Mouse (Mus musculus) megakaryocyte progenitor cell, adult 5-6 weeks (primary cell): ENCODE results near the gene Clgn. TPM values are rescaled to one million over a fixed set of nuclear protein-coding genes. Genes with fewer than 3 reads are reported as not detected.

Experiments used
- ATAC-seq: replicated peaks from 2 replicates; pipeline ENCODE4 v1.8.0; 2016; ENCODE audit warnings: mild to moderate bottlenecking, moderate TSS enrichment, inconsistent platforms; ENCODE audit not compliant: poor library complexity
- total RNA-seq, 2 experiments: library from RNA; stranded (forward) in 1 of 2; stranded (reverse) in 1 of 2; fragments of 157-497, 149-512 nt in 1 of 2; fragments of 200-1000 nt in 1 of 2; gene quantifications; 2 replicates each; pipeline versions ENCODE4 v1.2.3 to v1.2.4; 2015 to 2017

The Clgn gene
- total RNA-seq, 2 experiments from 2014 or later, result 0.05 TPM; not detected in 1

DNA sequence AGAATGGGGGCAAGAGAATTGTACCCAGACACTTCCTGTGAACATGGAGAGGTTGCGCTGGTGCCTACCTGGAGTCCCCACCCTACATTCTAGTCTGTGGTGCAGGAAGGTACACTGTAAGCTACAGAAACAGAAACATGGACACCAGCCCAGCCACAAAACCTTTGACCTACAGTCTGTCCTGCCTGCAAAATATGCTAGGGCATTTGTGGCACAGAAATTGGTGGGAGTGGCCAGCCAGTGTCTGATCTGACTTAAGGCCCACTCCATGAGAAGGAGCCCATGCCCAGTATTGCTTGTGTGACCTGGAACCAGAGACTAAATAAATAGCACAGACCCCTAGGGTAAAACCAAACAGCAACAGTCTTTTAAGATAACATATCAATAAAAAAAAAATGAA lies 31.7 kb downstream of the Clgn start:
- no peak for ATAC-seq

DNA sequence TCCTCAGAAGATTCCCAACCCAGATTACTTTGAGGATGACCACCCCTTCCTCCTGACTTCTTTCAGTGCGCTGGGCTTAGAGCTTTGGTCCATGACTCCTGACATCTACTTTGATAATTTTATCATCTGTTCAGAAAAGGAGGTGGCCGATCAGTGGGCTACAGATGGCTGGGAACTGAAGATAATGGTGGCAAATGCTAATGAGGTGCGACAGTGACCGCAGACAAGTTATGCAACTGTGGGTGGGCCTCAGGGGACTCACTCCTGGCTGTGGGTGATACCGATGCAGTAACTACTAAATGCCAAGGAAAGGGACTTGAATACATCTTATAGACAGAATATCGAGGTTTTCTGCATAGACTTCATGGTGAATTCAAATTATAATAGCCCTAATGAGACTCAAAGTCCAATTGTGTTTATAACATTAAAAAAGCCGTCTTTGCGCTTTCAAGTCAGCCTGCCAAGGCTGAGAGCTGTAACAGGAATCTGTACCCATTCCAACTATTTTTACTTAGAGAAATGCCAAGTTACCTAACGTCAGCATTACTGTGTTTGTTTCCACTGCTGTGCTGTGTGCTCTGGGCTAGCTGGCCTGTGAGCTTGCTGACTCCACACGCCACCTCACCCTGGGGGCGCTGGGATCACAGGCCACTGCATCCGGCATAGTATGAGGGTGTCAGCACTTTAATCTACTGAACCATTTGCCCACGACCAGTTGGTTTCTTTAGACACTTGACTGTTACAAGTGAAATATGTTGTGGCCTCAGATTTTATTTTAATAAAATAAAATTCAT lies 33.6 kb downstream of the Clgn start:
- ATAC-seq, result peak; percentile 96

DNA sequence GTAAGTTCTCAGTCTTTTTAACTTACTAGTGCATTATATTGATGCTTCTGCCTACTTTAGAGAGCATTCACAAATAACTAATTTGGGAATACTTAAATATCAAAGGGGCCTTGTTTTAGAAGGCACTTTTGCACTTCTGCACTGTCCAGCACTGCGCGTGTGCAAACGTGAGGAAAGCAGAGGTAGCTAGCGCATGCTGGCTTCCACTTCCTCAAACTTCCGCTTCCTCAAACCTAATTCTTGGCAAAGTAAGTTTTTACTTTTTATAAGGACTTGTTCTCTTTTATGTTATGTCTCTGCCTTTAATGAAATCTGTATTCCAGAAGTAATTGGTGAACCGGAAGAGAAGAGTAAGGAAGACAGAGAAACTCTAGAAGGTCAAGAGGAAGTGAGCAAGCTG lies 35.5 kb downstream of the Clgn start:
- no peak for ATAC-seq

DNA sequence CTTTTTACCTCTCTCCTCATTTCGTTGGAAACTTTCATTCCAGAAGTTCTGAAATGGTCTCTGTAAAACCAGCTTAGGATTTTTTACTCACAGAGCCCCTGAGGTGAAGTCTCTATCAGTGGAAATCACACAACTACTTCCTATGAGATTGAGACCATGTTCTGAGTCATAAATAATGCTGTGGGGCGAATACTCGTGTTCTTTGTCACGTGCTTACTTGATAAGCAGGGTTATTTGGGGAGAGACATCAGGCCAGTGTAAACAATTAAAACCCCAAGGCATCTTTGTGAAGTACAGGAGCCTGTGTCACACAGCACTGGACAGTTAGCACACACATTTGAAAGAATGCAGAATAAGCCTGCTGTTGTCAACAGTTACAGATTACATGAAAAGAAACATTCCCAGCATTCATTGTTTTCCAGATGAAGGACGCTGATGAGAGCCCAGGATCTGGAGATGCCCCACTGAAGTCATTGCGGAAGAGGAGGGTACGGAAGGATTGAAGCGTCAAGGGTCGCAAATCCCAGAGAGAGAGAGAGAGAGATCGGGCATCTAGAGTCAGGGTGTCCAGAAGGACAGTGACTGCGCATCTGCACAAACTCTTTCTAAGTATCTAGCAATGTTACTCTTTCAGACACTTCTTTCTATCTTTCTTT lies 36.6 kb downstream of the Clgn start:
- ATAC-seq, result no peak

DNA sequence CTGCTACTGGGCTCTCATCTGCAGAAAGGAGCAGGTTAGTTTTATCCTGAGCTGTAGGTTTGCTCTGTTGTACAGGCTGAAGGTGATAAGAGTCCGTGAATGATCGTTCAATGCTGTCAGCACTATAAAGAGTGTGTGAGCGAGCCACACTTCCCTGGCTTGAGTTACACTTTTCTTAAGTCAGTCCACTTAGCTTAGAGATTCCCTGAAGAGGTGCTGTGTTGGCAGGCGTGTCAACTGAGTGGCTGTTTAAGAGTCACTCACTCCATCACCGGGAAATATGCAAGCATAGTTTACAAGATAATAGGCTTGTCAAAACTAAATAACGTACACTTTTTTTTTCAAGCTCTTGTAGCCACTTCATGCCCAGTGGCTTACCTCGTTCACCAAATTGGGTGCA lies 37.3 kb downstream of the Clgn start:
- no peak for ATAC-seq

DNA sequence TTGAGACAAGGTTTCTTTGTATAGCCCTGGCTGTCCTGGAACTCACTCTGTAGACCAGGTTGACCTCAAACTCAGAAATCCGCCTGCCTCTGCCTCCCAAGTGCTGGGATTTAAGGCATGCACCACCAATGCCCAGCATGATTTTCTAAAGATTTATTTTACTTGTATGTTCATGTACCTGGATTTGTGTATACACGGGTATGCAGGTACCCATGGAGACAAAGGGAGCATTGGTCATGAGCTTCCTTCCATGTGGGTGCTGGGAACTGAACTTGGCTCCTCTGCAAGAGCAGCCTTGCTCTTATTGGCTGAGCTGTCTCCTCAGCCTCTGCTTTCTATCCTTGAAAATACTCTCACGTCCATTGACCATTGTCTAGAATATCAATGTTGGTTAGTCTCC lies 39.0 kb downstream of the Clgn start:
- peak; percentile 3; the same call in 1 of the 2 replicates for ATAC-seq

DNA sequence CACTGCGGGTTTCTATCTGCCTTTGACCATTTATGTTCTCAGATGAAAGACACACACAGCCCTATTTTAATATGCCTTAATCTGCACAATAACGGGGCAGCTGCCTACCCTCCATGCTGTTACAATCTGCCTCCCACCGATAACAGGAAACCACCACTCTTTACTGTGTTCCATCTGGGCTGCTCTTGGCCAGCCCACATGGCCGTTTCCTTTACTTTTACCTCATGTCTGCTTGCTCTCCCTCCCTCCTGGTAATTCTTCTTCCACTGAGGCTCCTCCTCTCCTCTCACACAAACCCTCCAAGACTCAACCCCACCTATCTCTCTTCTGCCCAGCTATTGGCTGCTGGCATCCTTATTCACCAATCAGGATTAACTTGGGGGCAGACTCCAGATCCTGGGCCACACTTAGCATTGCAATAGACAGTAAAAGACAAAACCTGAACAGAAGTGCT lies 39.4 kb downstream of the Clgn start:
- peak; percentile 95 for ATAC-seq

DNA sequence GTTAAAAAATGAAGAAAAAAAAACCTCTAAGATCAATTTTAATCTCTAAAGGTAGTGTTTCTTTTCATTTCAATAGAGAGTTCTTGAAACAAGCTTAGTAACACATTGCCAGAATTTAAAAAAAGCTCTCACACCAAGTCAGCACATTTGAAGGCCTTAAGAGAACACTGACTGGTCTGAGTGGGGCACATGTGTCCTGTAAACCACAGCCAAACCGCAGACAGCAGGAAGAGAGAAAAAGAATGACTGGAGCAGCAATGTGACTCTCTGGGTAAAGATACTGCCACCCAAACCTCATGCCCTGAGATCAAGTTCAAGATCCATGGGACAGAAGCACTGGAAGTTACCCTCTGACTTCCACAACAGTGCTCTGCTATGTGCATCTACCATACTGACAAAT lies 47.4 kb downstream of the Clgn start:
- ATAC-seq, result peak; percentile 78

DNA sequence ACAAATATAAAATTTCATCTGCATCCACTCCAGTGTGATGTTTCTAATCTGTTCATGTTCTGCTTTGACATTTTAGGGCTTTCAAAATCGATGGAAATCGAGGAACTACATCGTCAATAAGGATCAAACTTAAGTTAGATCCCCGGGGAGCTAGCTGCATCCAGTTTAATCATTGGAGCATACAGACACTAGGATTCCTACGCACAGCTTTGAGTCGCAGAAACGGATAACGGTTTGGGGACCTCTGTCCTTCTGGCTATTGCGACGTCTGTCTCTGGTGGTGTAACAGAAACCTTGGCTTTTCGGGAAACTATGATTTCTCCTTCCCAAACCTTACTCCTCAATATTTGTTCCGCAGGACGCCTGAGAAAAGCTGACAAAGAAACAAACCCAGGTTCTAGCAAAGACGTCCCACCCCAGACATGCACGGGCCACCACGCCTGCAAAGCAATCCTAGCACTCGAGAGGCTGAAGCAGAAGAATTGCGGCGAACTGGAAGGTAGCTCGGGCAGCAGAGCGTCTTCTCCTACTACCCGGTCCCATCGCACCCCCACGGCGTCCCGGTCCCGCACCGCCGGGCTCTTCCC lies 52.1 kb downstream of the Clgn start:
- ATAC-seq, result no peak

DNA sequence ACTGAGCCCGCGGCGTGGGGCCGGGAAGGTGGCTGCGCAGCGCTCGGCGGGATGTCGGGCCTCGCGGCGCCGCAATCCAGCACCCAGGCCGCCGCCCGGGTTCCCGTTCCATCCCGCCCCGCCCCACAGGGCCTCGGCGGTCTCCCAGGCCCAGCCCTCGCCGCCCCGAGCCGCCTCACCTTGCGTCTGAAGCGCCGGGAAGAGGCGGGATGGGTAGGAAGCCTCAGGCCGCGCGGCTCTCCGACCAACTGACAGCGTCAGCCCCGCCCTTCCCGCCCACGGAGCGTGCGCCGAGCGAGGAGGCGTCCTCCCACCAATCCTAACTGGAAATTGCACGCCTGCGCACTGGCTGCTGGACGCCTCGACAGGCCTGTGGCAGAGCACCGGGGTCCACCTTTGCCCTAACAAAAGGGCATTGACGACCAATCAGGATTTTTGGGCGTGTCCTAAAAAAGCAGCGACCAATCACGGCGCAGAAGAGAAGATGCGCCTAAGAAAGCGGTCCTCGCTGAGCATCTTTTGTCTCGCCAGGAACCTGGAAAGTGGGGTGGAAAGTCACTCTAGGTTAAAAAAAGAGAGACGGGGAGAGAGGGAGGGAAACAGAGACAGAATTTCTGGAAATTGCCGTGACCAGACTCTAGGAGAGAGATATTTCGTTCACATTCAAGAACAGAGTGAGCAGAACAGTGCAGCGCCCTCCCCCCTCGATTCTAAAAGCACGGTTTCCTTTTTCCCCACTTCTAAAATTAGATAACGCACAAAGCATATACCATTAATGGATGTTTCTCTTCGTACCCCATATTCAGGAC lies 52.8 kb downstream of the Clgn start:
- ATAC-seq, result peak; percentile 99

DNA sequence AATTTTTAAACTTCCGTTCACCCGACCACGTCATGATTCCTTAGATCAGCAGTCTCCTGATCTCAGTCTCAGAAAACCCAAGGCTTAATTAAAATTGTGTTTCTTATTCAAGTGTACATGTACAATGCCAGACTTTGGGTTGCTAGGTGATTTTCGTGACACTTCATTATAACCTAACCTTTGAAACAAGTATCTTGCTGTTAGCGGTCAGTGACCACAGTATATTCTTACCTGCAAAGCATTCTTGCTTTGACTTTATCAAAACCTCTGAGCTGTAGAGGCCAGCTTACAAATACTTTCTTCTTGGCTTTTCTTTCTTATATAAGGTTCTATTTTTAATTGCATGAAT lies 53.4 kb downstream of the Clgn start:
- ATAC-seq, result no peak

DNA sequence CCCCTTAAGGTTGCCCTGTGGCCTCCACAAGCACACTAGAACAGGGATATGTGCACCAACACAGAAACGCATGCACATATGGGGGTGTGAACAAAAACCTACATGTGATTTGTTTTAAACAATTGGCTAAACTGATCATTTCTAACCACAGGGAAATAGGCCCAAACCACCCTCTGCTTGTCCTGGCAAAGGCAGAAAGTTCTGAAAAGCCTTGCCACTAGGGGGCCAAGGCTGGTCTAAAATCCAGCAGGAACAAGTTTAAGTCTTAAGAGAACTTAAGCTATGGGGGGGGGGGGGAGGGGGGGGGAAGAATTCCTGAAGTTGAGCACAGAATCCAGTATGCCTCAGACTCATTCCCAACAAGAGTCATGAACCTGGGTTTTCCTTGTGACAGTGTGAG lies 60.3 kb downstream of the Clgn start:
- peak; percentile 80 for ATAC-seq

DNA sequence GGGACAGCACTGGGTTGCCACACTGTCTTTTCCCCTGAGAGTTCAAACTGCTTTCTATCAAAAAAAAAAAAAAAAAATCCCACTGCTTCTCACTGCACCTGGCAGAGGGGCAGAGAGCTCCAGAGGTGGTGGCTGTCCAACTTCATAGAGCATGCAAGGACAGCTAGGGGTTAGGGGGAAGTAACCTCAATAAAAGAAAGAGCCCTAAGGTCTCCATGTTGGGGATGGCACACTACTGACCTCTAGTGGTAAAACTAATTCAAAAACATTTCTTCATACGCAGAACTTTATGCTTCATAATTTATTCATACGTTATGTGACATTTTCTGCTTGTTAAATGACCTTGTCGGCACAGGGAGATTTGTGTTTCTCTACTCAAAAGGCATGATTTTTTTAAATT lies 61.4 kb downstream of the Clgn start:
- ATAC-seq, result peak; percentile 95

DNA sequence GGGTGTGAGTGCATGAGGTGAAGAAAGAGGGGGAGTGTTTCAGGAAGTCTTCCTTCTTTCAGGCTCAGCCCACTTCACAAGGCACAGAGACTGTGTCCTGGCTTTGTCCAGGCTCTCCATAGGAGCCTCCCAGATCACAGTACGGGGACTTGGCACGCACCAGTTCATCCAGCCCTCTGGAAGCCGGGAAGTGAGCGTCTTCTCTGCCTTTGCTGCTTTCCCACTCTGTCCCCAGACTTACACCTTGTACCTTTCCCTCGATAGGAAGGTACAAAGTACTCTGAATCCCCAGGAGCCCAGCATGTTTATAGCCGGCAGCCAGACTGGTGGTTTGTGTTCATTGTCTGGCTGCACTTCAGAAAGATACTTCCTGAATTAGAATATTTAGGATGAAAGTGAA lies 67.5 kb downstream of the Clgn start:
- ATAC-seq, result no peak

DNA sequence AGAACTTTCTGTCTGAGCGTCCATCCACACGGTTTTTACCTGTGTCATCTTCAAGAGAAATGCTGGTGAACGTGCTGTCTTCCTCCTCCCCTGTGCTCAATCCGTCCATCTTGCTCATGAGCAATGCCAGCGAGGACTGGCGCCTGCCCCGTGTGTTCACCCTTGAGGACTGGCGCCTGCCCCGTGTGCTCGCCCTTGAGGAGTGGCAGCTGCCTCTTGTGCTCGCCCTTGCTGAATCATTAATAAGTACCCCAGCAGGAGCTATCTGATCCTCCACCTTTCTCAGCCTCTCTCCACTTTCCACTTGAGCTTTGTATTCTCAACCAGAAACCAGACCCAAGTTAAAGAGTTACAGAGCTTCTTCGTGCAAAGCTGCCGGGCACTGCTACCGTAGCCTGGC lies 68.6 kb downstream of the Clgn start, which contains the start of gene Scoc:
Scoc (minus strand) TSS at position 170 of the 400 bp plus-strand sequence.
- ATAC-seq, result no peak

DNA sequence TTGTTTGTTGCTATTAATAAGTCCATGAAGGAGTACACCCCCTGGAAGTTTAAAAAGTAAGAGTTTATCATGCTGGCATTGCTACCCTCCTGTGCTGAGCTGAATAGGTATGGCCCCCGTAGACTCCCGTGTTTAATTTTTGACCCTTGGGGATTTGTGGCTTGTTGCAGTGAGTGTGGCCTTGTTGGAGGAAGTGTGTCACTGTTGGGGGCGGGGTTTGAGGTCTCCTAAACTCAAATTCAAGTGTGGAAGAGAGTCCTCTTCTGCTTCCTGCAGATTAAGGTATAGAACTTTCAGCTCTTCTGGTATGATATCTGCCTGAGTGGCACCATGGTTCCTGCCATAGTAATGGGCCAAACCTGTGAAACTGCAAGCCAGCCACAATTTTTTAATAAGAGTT lies 69.9 kb downstream of the Clgn start:
- ATAC-seq, result no peak

Other genes starting within 250 kb of the Clgn start
- gene Tbc1d9, start 224.5 kb upstream of the Clgn start, total RNA-seq (2015), result 0.34 and 0.42 TPM in 2 replicates
- gene Tbc1d9, start 224.5 kb upstream of the Clgn start, total RNA-seq (2017), result 0.71 and 1.3 TPM in 2 replicates
- gene Gm10645, start 223.7 kb upstream of the Clgn start, total RNA-seq (2015), result 0.12 TPM in 1 of 2 replicates, not detected in the other
- not detected in 2 replicates for gene Gm10645, start 223.7 kb upstream of the Clgn start, total RNA-seq (2017)
- not detected in 2 replicates for gene Ucp1, start 99.5 kb upstream of the Clgn start, total RNA-seq (2015)
- not detected in 2 replicates for gene Ucp1, start 99.5 kb upstream of the Clgn start, total RNA-seq (2017)
- 12.6 and 13.5 TPM in 2 replicates for gene Elmod2, start 57.4 kb upstream of the Clgn start, total RNA-seq (2015)
- 18.4 and 29.3 TPM in 2 replicates for gene Elmod2, start 57.4 kb upstream of the Clgn start, total RNA-seq (2017)
- not detected in 2 replicates for gene Mgat4d, start 41.4 kb upstream of the Clgn start, total RNA-seq (2015)
- not detected in 2 replicates for gene Mgat4d, start 41.4 kb upstream of the Clgn start, total RNA-seq (2017)
- gene Scoc, start 68.5 kb downstream of the Clgn start, total RNA-seq (2015), result 64.4 and 70.9 TPM in 2 replicates
- gene Scoc, start 68.5 kb downstream of the Clgn start, total RNA-seq (2017), result 27.9 and 43.9 TPM in 2 replicates
- gene Olfr370, start 145.9 kb downstream of the Clgn start, total RNA-seq (2015), result not detected in 2 replicates
- gene Olfr370, start 145.9 kb downstream of the Clgn start, total RNA-seq (2017), result not detected in 2 replicates
- gene Ndufb7, start 176.8 kb downstream of the Clgn start, total RNA-seq (2015), result 158 and 163 TPM in 2 replicates
- 252 and 255 TPM in 2 replicates for gene Ndufb7, start 176.8 kb downstream of the Clgn start, total RNA-seq (2017)
- 363 and 424 TPM in 2 replicates for gene Tecr, start 218.1 kb downstream of the Clgn start, total RNA-seq (2015)
- gene Tecr, start 218.1 kb downstream of the Clgn start, total RNA-seq (2017), result 324 and 345 TPM in 2 replicates
- gene Dnajb1, start 218.3 kb downstream of the Clgn start, total RNA-seq (2015), result 45.5 and 47.6 TPM in 2 replicates
- 26.2 and 28.0 TPM in 2 replicates for gene Dnajb1, start 218.3 kb downstream of the Clgn start, total RNA-seq (2017)